Mouse (Mus musculus): ENCODE measurements around the gene Rfk.

Rfk gene

GRCm38 (mm10) chr19:17393841-17394591, at the start of gene Rfk:
Gene Rfk, plus strand, starts transcription at chr19:17394043.
- peak; percentile 97 for DNase-seq

GRCm38 (mm10) chr19:17344881-17345280, 49.0 kb upstream of the Rfk start:
- DNase-seq = no peak

- DNase-seq = no peak
Measured at GRCm38 (mm10) chr19:17346716-17347474, 46.9 kb upstream of the Rfk start.

- no peak for DNase-seq
Measured at GRCm38 (mm10) chr19:17347852-17348251, 46.0 kb upstream of the Rfk start.

GRCm38 (mm10) chr19:17353727-17354126, 40.1 kb upstream of the Rfk start:
- no peak for DNase-seq

GRCm38 (mm10) chr19:17354362-17354761, 39.5 kb upstream of the Rfk start:
- no peak for DNase-seq

- no peak for DNase-seq
Measured at GRCm38 (mm10) chr19:17354797-17355196, 39.0 kb upstream of the Rfk start.

GRCm38 (mm10) chr19:17355361-17355760, 38.5 kb upstream of the Rfk start:
- DNase-seq = no peak

GRCm38 (mm10) chr19:17355950-17356867, 37.6 kb upstream of the Rfk start:
- peak; percentile 89 for DNase-seq

- no peak for DNase-seq
Measured at GRCm38 (mm10) chr19:17356932-17357331, 36.9 kb upstream of the Rfk start.

- peak; percentile 32 for DNase-seq
Measured at GRCm38 (mm10) chr19:17357391-17357790, 36.5 kb upstream of the Rfk start.

GRCm38 (mm10) chr19:17359315-17359890, 34.4 kb upstream of the Rfk start:
- no peak for DNase-seq

GRCm38 (mm10) chr19:17361181-17361580, 32.7 kb upstream of the Rfk start:
- no peak for DNase-seq

GRCm38 (mm10) chr19:17364741-17365140, 29.1 kb upstream of the Rfk start:
- peak; percentile 40 for DNase-seq

GRCm38 (mm10) chr19:17366364-17367090, 27.3 kb upstream of the Rfk start:
- no peak for DNase-seq

- DNase-seq = no peak
Measured at GRCm38 (mm10) chr19:17368557-17368956, 25.3 kb upstream of the Rfk start.

- no peak for DNase-seq
Measured at GRCm38 (mm10) chr19:17369581-17369980, 24.3 kb upstream of the Rfk start.

GRCm38 (mm10) chr19:17372701-17373100, 21.1 kb upstream of the Rfk start, which contains the start of gene Gcnt1:
Gene Gcnt1, minus strand, starts transcription at chr19:17372844.
- peak; percentile 54 for DNase-seq

- DNase-seq = no peak
Measured at GRCm38 (mm10) chr19:17378845-17379244, 15.0 kb upstream of the Rfk start.

GRCm38 (mm10) chr19:17380549-17380948, 13.3 kb upstream of the Rfk start:
- no peak for DNase-seq

- no peak for DNase-seq
Measured at GRCm38 (mm10) chr19:17382807-17383397, 10.9 kb upstream of the Rfk start.

GRCm38 (mm10) chr19:17385022-17385421, 8.8 kb upstream of the Rfk start:
- DNase-seq = no peak

Measured in kidney, postnatal 14 days (tissue).